Mouse (Mus musculus) c-Kit-positive CD71-positive TER-119-negative erythroid progenitor cells, embryonic 14.5 days (primary cell): ENCODE data around the gene Stra8.

Source experiments
- DNase-seq: peaks from one replicate; pipeline ENCODE4 v3.0.0-alpha.2; 2013; ENCODE audit warnings: low read depth

Gene Stra8

DNA sequence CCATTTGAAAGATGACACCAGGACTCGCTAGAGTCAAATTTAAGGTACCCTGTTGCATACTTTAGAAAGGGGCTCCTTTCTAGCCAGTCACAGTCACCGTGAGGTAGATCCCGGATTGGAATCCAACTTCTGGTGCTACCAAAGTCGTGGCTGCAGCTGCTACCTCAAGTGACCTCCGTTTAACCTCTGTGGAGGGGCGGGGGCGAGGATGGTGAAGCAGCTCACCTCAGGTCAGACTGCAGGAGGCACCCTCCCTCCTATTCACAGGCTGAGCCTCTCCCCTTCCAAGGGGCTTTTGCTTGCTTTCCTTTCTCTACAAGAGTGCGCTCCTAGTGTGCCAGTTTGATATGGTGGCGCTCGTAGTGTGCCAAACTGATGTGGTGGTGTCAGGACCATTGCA, at the start of gene Stra8:
Gene Stra8, plus strand, starts transcription at position 208 of the 400 bp plus-strand sequence.
- no peak for DNase-seq

GRCm38 (mm10) chr6:34870724-34871123, 49.2 kb upstream of the Stra8 start:
- DNase-seq: no peak

DNA sequence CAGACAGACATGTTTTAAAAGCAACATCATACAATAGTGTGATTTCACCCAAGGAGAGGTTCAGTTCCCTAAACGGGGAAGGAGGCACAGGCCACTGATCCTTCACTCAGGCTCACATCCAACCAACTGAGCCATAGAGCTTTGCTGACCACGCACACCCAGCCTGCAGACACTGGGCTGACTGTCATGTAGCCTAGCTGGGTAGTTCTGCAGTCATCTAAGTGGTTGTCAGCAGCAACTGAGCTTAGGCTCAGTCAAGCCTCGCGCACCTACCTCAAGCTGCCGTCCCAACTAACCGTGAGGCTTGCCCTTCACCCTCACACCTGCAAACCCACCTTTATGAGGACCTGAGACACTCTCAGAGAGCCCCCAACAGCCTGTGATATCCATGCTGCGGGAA, 48.0 kb upstream of the Stra8 start:
- DNase-seq: no peak

DNA sequence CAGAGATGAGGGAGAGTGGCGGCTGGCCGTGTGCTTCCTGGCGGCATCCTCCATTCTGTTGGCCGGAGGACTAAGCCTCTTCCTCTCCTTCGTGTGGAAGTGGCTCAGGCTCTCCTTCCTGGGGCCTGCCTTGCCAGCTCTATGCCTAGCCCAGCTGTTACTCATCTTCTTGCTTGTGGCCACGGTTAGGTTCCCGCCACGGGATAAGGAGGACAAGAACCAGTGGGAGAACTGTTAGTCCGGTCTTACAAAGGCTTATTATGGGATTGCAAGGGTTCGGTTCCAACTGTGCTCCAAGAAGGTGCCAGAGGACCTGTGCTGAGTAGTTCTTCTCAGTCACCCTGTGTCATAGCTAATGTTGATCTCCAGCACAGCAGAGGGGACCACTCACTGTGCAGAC, 47.1 kb upstream of the Stra8 start:
- DNase-seq: no peak

DNA sequence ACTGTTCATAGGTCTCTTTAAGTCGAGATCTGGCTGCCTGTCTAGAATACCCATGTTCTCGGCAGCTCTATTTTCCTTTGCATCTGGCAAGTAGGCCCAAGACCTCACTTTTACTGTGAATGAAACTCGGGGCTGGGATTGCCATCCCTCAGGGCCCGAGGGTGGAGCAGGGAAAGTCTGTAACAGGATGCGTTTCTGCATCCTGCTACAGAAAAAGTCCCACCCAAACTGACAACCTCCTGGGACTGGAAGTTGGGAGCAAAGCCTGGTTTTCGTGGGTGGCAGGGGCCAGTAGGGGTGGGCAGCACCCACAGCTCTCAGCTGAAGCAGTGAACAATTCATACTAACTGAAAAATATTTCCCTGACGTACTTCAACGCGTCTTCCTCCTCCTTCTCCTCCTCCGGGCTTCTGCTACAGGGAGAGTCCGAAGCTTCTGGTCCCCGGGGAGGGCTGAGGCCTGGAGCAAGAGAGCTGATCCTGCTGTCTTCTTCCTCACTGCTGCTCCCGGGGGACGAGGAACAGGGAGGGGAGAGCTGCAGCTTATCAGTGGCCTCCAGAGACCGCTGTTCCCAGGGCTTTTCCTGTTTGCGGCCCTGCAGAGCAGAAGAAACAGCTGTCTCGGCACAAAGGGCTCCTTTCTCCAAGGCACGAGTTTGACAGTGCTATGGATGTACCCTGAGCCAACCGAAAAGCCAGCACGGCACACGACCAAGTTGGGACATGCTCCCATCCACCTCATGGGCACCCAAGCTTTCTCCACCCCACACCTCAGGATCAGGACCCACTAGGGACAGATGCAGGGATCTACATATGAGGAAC, 45.7 kb upstream of the Stra8 start:
- DNase-seq: no peak

- no peak for DNase-seq
Observed at GRCm38 (mm10) chr6:34875268-34875761, 44.6 kb upstream of the Stra8 start.

DNA sequence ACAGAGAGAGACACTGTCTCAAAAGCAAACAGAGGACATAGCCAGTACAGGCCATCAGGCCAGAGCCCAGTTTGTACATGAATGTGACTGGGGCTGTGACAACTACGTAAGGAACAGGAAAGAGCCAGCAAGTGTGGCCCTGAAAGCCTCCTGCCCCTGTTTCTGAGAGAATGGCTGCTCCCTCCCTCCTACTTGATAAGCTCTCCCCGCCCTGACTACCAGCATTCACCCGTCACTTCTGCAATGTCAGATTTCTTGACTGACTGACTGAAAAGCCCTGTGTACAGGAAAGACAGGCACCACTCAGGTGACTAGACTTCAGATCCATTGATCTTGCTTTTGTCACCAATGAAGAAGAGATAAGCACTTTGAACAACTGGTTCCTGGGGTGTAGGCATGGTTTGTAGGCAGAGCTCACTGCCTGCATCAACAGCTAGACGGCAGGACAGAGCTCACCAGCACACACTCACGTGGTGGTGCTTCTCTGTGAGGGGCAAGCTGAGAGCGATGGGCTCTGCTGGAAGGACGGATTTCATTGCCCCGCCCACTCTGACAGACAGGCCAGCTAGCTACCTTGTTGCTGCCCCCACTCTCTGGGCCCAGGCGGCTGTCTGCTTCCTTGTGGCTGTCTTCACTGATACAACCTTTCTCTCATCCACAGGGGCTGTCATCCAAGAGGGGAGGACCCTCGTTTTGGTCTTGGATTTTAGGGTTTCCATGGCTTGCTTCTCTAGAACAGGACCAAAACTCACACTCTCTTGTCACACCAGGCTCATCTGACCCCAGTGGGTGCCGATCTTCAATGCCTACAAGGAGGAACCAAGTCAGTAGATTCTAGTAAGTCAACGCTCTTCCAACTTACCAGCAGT, 43.8 kb upstream of the Stra8 start:
- no peak for DNase-seq

GRCm38 (mm10) chr6:34876835-34877156, 43.2 kb upstream of the Stra8 start:
- DNase-seq: no peak

DNA sequence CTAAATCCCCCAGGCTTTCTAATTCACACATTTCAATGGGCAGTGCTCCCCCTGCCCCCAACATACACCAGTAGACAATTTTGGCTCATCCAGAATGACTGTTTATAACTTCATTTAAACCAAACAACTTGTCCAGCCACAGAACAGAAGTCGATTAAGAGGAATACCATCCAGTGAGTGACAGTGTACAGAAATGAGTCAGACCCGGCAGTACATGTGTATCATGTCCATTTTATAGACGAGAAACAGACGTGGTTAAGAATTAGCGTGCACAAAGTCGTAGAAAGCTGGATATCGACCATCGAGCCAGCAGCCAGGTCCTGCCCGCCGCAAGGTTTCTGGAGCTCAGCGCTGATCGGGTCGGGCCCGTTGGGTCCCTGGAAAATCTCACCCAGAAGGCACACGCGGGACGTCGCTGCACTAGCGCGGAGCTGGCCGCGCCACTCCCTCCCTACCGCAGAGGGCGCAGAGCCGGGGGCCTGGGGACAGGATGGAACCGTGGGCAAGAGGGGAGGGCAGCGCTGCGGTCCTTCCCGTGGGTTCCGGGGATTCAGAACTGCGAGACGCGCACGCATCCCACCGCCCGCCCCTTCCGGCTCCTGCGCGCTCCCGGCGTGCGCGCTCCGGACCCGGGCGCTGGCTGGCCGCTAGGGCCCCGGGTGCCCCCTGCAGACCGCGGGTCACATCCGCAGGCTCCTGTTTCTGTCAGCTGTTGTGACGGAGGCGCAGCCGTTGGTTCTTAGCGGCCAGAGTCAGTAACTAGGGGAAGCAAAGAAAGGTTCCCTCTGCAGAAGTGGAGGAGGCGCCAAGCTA, 42.2 kb upstream of the Stra8 start, which contains the start of gene Cyren:
Gene Cyren, minus strand, starts transcription at position 552 of the 813 bp plus-strand sequence.
- peak; percentile 80 for DNase-seq

- DNase-seq: no peak
Observed at GRCm38 (mm10) chr6:34879101-34879740, 40.7 kb upstream of the Stra8 start.

- DNase-seq: no peak
Observed at GRCm38 (mm10) chr6:34879911-34880475, 40.0 kb upstream of the Stra8 start.

DNA sequence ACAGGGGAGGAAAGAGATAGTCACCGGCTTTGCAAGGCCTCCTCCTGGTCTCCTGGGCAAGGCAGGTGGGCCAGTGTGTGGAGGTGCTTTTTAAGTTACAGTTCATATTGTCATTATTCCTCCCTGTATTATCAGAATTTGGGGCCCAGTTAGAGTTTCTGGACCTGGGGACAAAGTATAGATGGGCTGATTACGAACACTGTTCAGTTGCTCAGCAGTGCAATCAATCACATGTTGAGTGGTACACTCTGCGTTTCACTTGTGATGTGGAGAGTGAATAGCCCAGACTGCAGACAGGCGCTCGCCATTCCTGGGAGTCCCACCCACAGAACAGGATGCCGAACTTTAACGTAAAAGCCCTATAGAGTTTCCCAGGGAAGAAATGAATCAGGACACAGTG, 35.2 kb upstream of the Stra8 start:
- DNase-seq: no peak

- DNase-seq: no peak
Observed at GRCm38 (mm10) chr6:34887131-34887850, 32.7 kb upstream of the Stra8 start.

DNA sequence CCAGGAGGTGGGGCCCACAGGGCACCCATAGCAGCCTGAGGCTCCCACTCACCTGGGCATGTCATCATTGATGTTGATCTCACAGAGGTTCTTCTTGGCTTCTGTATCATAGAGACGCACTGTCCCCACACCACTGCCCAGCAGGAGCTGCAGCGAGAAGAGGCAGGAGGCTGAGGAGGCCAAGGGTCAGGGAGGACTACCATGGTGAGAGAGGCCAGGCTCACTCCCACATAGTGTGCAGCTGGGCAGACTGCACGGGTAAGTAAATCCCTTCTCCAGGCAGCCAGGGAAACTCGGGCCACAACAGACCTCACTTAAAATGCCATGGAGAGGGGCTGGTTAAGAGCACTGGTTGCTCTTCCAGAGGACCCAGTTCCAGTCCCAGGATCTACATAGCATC, 30.8 kb upstream of the Stra8 start:
- no peak for DNase-seq

DNA sequence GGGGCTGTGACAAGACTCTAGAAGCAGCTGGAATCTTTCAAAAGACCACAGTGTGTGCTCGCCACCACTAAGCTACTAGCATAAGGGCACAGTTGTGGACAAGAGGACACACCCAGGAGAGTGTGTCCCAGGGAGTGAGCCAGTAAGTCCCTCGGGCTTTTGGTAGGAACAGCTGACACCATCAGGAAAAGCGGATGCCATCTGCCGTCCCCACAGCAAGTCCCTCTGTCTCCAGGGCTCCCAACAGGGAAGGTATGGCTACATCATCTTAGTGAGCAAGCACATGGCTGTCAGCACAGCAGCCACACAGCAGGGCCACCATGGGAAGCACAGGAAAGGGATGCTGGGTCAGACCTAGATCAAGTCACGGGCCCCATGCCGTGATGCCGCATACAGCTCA, 24.4 kb upstream of the Stra8 start:
- DNase-seq: no peak

GRCm38 (mm10) chr6:34896168-34896780, 23.7 kb upstream of the Stra8 start:
- no peak for DNase-seq

DNA sequence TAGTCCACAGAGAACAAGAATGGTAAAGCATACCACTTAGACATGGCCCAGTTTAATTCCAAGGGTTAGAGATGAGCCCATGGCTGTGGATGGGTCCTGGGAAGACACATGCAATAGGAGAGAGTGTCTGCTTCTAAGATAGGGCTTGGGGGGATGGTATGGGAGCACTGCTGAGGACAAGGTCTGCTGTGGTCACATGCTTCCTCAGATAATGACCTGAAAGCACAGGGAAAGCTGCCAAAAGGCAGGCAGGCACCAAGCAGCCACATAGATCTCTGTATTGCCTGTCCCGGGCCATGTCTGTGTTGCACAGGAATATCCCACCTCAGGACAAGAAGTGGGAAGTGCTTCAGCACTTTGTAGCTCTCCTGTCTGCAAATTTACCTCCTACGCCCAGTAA, 20.8 kb upstream of the Stra8 start:
- DNase-seq: no peak

GRCm38 (mm10) chr6:34900990-34901389, 19.0 kb upstream of the Stra8 start:
- no peak for DNase-seq

DNA sequence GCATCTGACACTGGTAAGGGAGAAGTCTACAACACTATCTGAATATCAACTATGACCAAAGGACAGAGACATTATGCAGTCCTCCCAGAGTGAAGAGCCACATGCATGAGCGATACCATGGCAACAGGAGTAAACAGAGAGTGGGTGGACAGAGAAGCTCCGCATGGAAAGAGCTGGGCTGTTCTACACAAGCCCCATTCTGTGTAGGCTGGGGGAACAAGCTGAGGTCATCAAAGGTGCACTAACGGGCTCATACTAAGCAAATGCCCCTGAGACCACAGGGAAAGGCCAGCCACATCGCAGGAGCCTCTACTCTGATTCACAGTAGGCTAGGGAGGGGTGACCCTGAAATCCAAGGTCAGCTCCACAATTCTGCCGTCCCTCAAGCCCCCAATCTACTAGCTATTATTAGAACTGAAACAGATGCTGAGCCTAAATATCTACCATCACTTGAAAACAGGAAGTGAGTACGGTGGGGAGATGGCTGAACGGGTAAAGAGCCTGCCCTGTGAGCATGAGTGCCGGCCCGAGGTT, 18.0 kb upstream of the Stra8 start:
- DNase-seq: no peak

DNA sequence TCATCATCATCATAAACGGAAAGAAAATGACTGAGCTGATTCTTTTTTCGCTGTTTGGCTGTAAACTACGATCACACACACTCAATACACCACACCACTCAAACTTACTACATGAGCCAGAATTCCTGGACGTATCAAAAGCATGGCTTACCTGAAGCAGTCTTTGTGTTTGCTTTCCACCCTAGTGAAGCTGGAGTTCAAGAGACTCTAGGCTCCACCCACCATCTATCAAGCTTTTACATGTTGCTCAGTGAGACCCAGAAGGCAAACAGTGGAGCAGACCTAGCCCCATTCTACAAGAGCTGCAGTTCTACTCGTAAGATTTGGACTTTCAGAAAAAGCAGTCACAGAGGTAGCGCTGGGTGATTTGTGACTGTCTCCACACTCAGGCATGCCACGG, 17.4 kb upstream of the Stra8 start:
- DNase-seq: no peak
